ENCODE assay signal across 13 mouse cellular contexts in genomic region chr7:133177179-133177575, GRCm38 (mm10). TPM values are rescaled to one million over a fixed set of nuclear protein-coding genes. Genes with fewer than 3 reads are reported as not detected.
A peak's percentile ranks its signal among the peaks of the same experiment; 100 is the strongest.
DNase-seq lines count a peak whose midpoint lies in the region; ATAC-seq lines count a peak whose summit lies in the region.
"Had no signal": no experiment of that assay in that cellular context is flagged by ENCODE, and none has a peak within 500 bp of the region (broad histone marks: within the 10 kb centered on the region; RNA-seq: fewer than 3 reads in every experiment).

No protein-coding gene starts in this region.

- WGBS in heart, embryonic 13.5 days = 59% methylated on average over 4 of the region's 4 CpGs
- WGBS in liver, embryonic 16.5 days (ENCODE audit: insufficient replicate concordance) = 47% methylated on average over 4 of the region's 4 CpGs
- WGBS in embryonic facial prominence, embryonic 15.5 days = 60% methylated on average over 4 of the region's 4 CpGs
- 87% methylated on average over 4 of the region's 4 CpGs for WGBS in hindbrain, embryonic 14.5 days

- peak overlapping the region; percentile 41 for H3K4me2 ChIP-seq in heart, embryonic 13.5 days
- no peak overlapping the region for H3K4me2 ChIP-seq in liver, embryonic 16.5 days (ENCODE audit: low read depth, low read length)
- no peak overlapping the region; the same call in 1 of the 2 replicates for H3K4me2 ChIP-seq in embryonic facial prominence, embryonic 15.5 days (replicated peaks)
- no peak overlapping the region for H3K4me2 ChIP-seq in hindbrain, embryonic 14.5 days (replicated peaks)
- H3K4me2 ChIP-seq: neural tube, embryonic 13.5 days had no signal

- H3K4me3 ChIP-seq in heart, embryonic 13.5 days = no peak overlapping the region
- no peak overlapping the region for H3K4me3 ChIP-seq in liver, embryonic 16.5 days (ENCODE audit: low read depth, low read length)
- no peak overlapping the region for H3K4me3 ChIP-seq in embryonic facial prominence, embryonic 15.5 days (replicated peaks)
- H3K4me3 ChIP-seq in hindbrain, embryonic 14.5 days (replicated peaks; ENCODE audit: low read length) = no peak overlapping the region
- H3K4me3 ChIP-seq: neural tube, embryonic 13.5 days had no signal

- peak overlapping the region; percentile 58 for H3K27ac ChIP-seq in heart, embryonic 13.5 days (replicated peaks)
- no peak overlapping the region for H3K27ac ChIP-seq in liver, embryonic 16.5 days (ENCODE audit: low read length)
- peak overlapping the region; percentile 65; the same call in 1 of the 2 replicates for H3K27ac ChIP-seq in embryonic facial prominence, embryonic 15.5 days (replicated peaks)
- no peak overlapping the region for H3K27ac ChIP-seq in hindbrain, embryonic 14.5 days
- H3K27ac ChIP-seq: neural tube, embryonic 13.5 days had no signal

- no peak for ATAC-seq in heart, embryonic 13.5 days (ENCODE audit: extremely low read depth, insufficient number of reproducible peaks, low FRiP score, low TSS enrichment)
- ATAC-seq in liver, embryonic 16.5 days (ENCODE audit: low read depth) = peak; percentile 19; the same call in 1 of the 2 replicates
- no peak for ATAC-seq in embryonic facial prominence, embryonic 15.5 days (ENCODE audit: insufficient number of reproducible peaks, low FRiP score, low TSS enrichment, low read depth)
- ATAC-seq in hindbrain, embryonic 14.5 days (ENCODE audit: low FRiP score) = no peak
- ATAC-seq: midbrain, embryonic 16.5 days had no signal

- H3K9ac ChIP-seq in heart, embryonic 13.5 days = no peak overlapping the region
- no peak overlapping the region for H3K9ac ChIP-seq in liver, embryonic 16.5 days (ENCODE audit: low read depth, low read length)
- H3K9ac ChIP-seq in embryonic facial prominence, embryonic 15.5 days = no peak overlapping the region
- H3K9ac ChIP-seq in hindbrain, embryonic 14.5 days = no peak overlapping the region
- H3K9ac ChIP-seq: neural tube, embryonic 13.5 days had no signal

- peaks cover 5% of the 10 kb centered on the region; the same call in 1 of the 2 replicates for H3K9me3 ChIP-seq in heart, embryonic 13.5 days
- no peaks in the 10 kb centered on the region for H3K9me3 ChIP-seq in liver, embryonic 16.5 days (replicated peaks; ENCODE audit: control insufficient read depth, low read length)
- no peaks in the 10 kb centered on the region for H3K9me3 ChIP-seq in embryonic facial prominence, embryonic 15.5 days (replicated peaks)
- H3K9me3 ChIP-seq in hindbrain, embryonic 14.5 days (ENCODE audit: control insufficient read depth, low read length) = no peaks in the 10 kb centered on the region

- H3K36me3 ChIP-seq in heart, embryonic 13.5 days = no peaks in the 10 kb centered on the region
- no peaks in the 10 kb centered on the region for H3K36me3 ChIP-seq in liver, embryonic 16.5 days (ENCODE audit: control insufficient read depth, insufficient read depth)
- H3K36me3 ChIP-seq in embryonic facial prominence, embryonic 15.5 days = no peaks in the 10 kb centered on the region
- H3K36me3 ChIP-seq in hindbrain, embryonic 14.5 days (replicated peaks; ENCODE audit: control insufficient read depth, insufficient read depth) = no peaks in the 10 kb centered on the region
- H3K36me3 ChIP-seq: neural tube, embryonic 13.5 days had no signal

- peaks cover 24% of the 10 kb centered on the region for H3K4me1 ChIP-seq in heart, embryonic 13.5 days
- H3K4me1 ChIP-seq in liver, embryonic 16.5 days (ENCODE audit: control insufficient read depth, low read depth, low read length) = no peaks in the 10 kb centered on the region
- H3K4me1 ChIP-seq in embryonic facial prominence, embryonic 15.5 days = peaks cover 24% of the 10 kb centered on the region
- H3K4me1 ChIP-seq in hindbrain, embryonic 14.5 days (replicated peaks; ENCODE audit: control insufficient read depth, insufficient read depth, low read length) = 0 out of 2 replicates have a peak, but pooled peaks cover 4% of the 10 kb centered on the region
- H3K4me1 ChIP-seq: neural tube, embryonic 13.5 days had no signal

- no peak for DNase-seq in heart, postnatal 4 days
- no peak for DNase-seq in liver
- peak; percentile 35 for DNase-seq in cerebellum, adult 9-10 months
- DNase-seq in hindbrain, embryonic 14.5 days (ENCODE audit: low spot score) = no peak
- DNase-seq: embryo, embryonic 11 days; kidney, adult 8-10 months; thymus, adult 18-20 months had no signal

- no peaks in the 10 kb centered on the region for H3K27me3 ChIP-seq in heart, embryonic 13.5 days (replicated peaks)
- H3K27me3 ChIP-seq in liver, embryonic 16.5 days (ENCODE audit: control insufficient read depth, insufficient read depth, low read depth, low read length) = no peaks in the 10 kb centered on the region
- H3K27me3 ChIP-seq in embryonic facial prominence, embryonic 15.5 days = no peaks in the 10 kb centered on the region
- no peaks in the 10 kb centered on the region for H3K27me3 ChIP-seq in hindbrain, embryonic 14.5 days (ENCODE audit: control insufficient read depth, insufficient read depth, low read length)
- H3K27me3 ChIP-seq: neural tube, embryonic 13.5 days had no signal

RNA-seq across cellular contexts. Expression of gene Ctbp2, which starts 53.0 kb away (rescaled TPM):
- 46.8 and 50.6 TPM in 2 replicates for polyA plus RNA-seq in heart, embryonic 13.5 days (2015; fragmentation: Nextera tagmentation; extraction: Ambion mirVana)
- total RNA-seq in heart, postnatal 4 days (2021) = 10 to 100 TPM; 56.0 to 65.3 TPM
- polyA plus RNA-seq in liver, embryonic 16.5 days (2015; fragmentation: Nextera tagmentation; extraction: Ambion mirVana) = 6.6 and 6.8 TPM in 2 replicates
- polyA plus RNA-seq in embryonic facial prominence, embryonic 15.5 days (2015; fragmentation: Nextera tagmentation; extraction: Ambion mirVana) = 64.7 and 71.3 TPM in 2 replicates
- polyA plus RNA-seq in hindbrain, embryonic 14.5 days (2014; fragmentation: Nextera tagmentation; extraction: Ambion mirVana) = 68.7 and 72.6 TPM in 2 replicates

RNA-seq across cellular contexts. Expression of gene Fgfr2, which starts 54.0 kb away (rescaled TPM):
- polyA plus RNA-seq in heart, embryonic 13.5 days (2015; fragmentation: Nextera tagmentation; extraction: Ambion mirVana) = 19.2 and 22.5 TPM in 2 replicates
- total RNA-seq in heart, postnatal 4 days (2021) = 10 to 100 TPM; 10.2 to 10.6 TPM
- polyA plus RNA-seq in liver, embryonic 16.5 days (2015; fragmentation: Nextera tagmentation; extraction: Ambion mirVana) = 10.3 and 11.4 TPM in 2 replicates
- polyA plus RNA-seq in embryonic facial prominence, embryonic 15.5 days (2015; fragmentation: Nextera tagmentation; extraction: Ambion mirVana) = 131 and 137 TPM in 2 replicates
- 29.1 and 43.5 TPM in 2 replicates for polyA plus RNA-seq in hindbrain, embryonic 14.5 days (2014; fragmentation: Nextera tagmentation; extraction: Ambion mirVana)
- total RNA-seq: hematopoietic stem cell, adult 5-6 weeks had no signal

Comparison
In these comparisons a context has a peak if more than half of its experiments do, and no peak if none do; other contexts are left out.
1. H3K27ac ChIP-seq: peak in heart, embryonic 13.5 days (single experiment) and embryonic facial prominence, embryonic 15.5 days (single experiment); none in liver, embryonic 16.5 days (single experiment) and hindbrain, embryonic 14.5 days (single experiment).